Mouse (Mus musculus): ENCODE results near the gene Chd4. TPM values are rescaled to one million over a fixed set of nuclear protein-coding genes. Genes with fewer than 3 reads are reported as not detected.

Chd4 gene
- polyA plus RNA-seq, 1 experiment = 317 TPM

GRCm38 (mm10) chr6:125096597-125097345 lies 990 bp downstream of the Chd4 start:
- TF ChIP-seq CTCF (IDR thresholded peaks at IDR 0.05; ENCODE audit: low read depth, low read length) (no peak), EP300 (IDR thresholded peaks at IDR 0.05; ENCODE audit: insufficient read depth, low read depth, low read length) (no peak), POLR2A (IDR thresholded peaks at IDR 0.05; ENCODE audit: insufficient read depth, low read length) (no peak)
- H3K4me1 ChIP-seq (ENCODE audit: control insufficient read depth, insufficient read depth, low read length) = no peaks in the 10 kb centered on the region
- H3K9ac ChIP-seq (ENCODE audit: low read depth, poor library complexity, severe bottlenecking) = peak overlapping the region; percentile 97
- peaks cover 30% of the 10 kb centered on the region for H3K36me3 ChIP-seq (ENCODE audit: control insufficient read depth, insufficient read depth, low read length, poor library complexity, severe bottlenecking)
- H3K4me3 ChIP-seq (ENCODE audit: low read depth, low read length) = peak overlapping the region; percentile 92
- H3K27ac ChIP-seq (ENCODE audit: insufficient read depth, low read length) = no peak overlapping the region
- H3K9me3 ChIP-seq (replicated peaks; ENCODE audit: control insufficient read depth, insufficient read depth, low read length, poor library complexity, severe bottlenecking) = no peaks in the 10 kb centered on the region
- H3K27me3 ChIP-seq (ENCODE audit: control insufficient read depth, insufficient read depth, low read length, poor library complexity, severe bottlenecking) = no peaks in the 10 kb centered on the region

GRCm38 (mm10) chr6:125097346-125097689 lies 1.5 kb downstream of the Chd4 start:
- Histone ChIP-seq H3K4me1 (ENCODE audit: control insufficient read depth, insufficient read depth, low read length) (no peaks in the 10 kb centered on the region), H3K36me3 (ENCODE audit: control insufficient read depth, insufficient read depth, low read length, poor library complexity, severe bottlenecking) (peaks cover 34% of the 10 kb centered on the region), H3K27me3 (ENCODE audit: control insufficient read depth, insufficient read depth, low read length, poor library complexity, severe bottlenecking) (no peaks in the 10 kb centered on the region), H3K9ac (ENCODE audit: low read depth, poor library complexity, severe bottlenecking) (peak overlapping the region; percentile 97), H3K4me3 (ENCODE audit: low read depth, low read length) (peak overlapping the region; percentile 92), H3K9me3 (replicated peaks; ENCODE audit: control insufficient read depth, insufficient read depth, low read length, poor library complexity, severe bottlenecking) (no peaks in the 10 kb centered on the region), H3K27ac (ENCODE audit: insufficient read depth, low read length) (no peak overlapping the region)
- TF ChIP-seq CTCF (IDR thresholded peaks at IDR 0.05; ENCODE audit: low read depth, low read length) = no peak
- TF ChIP-seq EP300 (IDR thresholded peaks at IDR 0.05; ENCODE audit: insufficient read depth, low read depth, low read length) = no peak
- no peak for TF ChIP-seq POLR2A (IDR thresholded peaks at IDR 0.05; ENCODE audit: insufficient read depth, low read length)

- peak overlapping the region; percentile 97 for H3K9ac ChIP-seq (ENCODE audit: low read depth, poor library complexity, severe bottlenecking)
- no peaks in the 10 kb centered on the region for H3K9me3 ChIP-seq (replicated peaks; ENCODE audit: control insufficient read depth, insufficient read depth, low read length, poor library complexity, severe bottlenecking)
- TF ChIP-seq EP300 (IDR thresholded peaks at IDR 0.05; ENCODE audit: insufficient read depth, low read depth, low read length) (no peak), POLR2A (IDR thresholded peaks at IDR 0.05; ENCODE audit: insufficient read depth, low read length) (no peak), CTCF (IDR thresholded peaks at IDR 0.05; ENCODE audit: low read depth, low read length) (no peak)
- peak overlapping the region; percentile 92 for H3K4me3 ChIP-seq (ENCODE audit: low read depth, low read length)
- H3K4me1 ChIP-seq (ENCODE audit: control insufficient read depth, insufficient read depth, low read length) = no peaks in the 10 kb centered on the region
- H3K27me3 ChIP-seq (ENCODE audit: control insufficient read depth, insufficient read depth, low read length, poor library complexity, severe bottlenecking) = no peaks in the 10 kb centered on the region
- peaks cover 40% of the 10 kb centered on the region for H3K36me3 ChIP-seq (ENCODE audit: control insufficient read depth, insufficient read depth, low read length, poor library complexity, severe bottlenecking)
- no peak overlapping the region for H3K27ac ChIP-seq (ENCODE audit: insufficient read depth, low read length)
Measured at GRCm38 (mm10) chr6:125097951-125098350, 2.2 kb downstream of the Chd4 start.

- Histone ChIP-seq H3K9me3 (replicated peaks; ENCODE audit: control insufficient read depth, insufficient read depth, low read length, poor library complexity, severe bottlenecking) (no peaks in the 10 kb centered on the region), H3K27ac (ENCODE audit: insufficient read depth, low read length) (no peak overlapping the region), H3K4me3 (ENCODE audit: low read depth, low read length) (no peak overlapping the region), H3K36me3 (ENCODE audit: control insufficient read depth, insufficient read depth, low read length, poor library complexity, severe bottlenecking) (peaks cover 43% of the 10 kb centered on the region), H3K4me1 (ENCODE audit: control insufficient read depth, insufficient read depth, low read length) (no peaks in the 10 kb centered on the region), H3K9ac (ENCODE audit: low read depth, poor library complexity, severe bottlenecking) (no peak overlapping the region), H3K27me3 (ENCODE audit: control insufficient read depth, insufficient read depth, low read length, poor library complexity, severe bottlenecking) (no peaks in the 10 kb centered on the region)
- TF ChIP-seq EP300 (IDR thresholded peaks at IDR 0.05; ENCODE audit: insufficient read depth, low read depth, low read length) (no peak), POLR2A (IDR thresholded peaks at IDR 0.05; ENCODE audit: insufficient read depth, low read length) (no peak), CTCF (IDR thresholded peaks at IDR 0.05; ENCODE audit: low read depth, low read length) (no peak)
Measured at GRCm38 (mm10) chr6:125098513-125098912, 2.7 kb downstream of the Chd4 start.

- Histone ChIP-seq H3K4me1 (ENCODE audit: control insufficient read depth, insufficient read depth, low read length) (no peaks in the 10 kb centered on the region), H3K27me3 (ENCODE audit: control insufficient read depth, insufficient read depth, low read length, poor library complexity, severe bottlenecking) (no peaks in the 10 kb centered on the region), H3K36me3 (ENCODE audit: control insufficient read depth, insufficient read depth, low read length, poor library complexity, severe bottlenecking) (peaks cover 50% of the 10 kb centered on the region), H3K9ac (ENCODE audit: low read depth, poor library complexity, severe bottlenecking) (no peak overlapping the region), H3K9me3 (replicated peaks; ENCODE audit: control insufficient read depth, insufficient read depth, low read length, poor library complexity, severe bottlenecking) (no peaks in the 10 kb centered on the region), H3K4me3 (ENCODE audit: low read depth, low read length) (no peak overlapping the region), H3K27ac (ENCODE audit: insufficient read depth, low read length) (no peak overlapping the region)
- TF ChIP-seq CTCF (IDR thresholded peaks at IDR 0.05; ENCODE audit: low read depth, low read length) (no peak), POLR2A (IDR thresholded peaks at IDR 0.05; ENCODE audit: insufficient read depth, low read length) (no peak), EP300 (IDR thresholded peaks at IDR 0.05; ENCODE audit: insufficient read depth, low read depth, low read length) (no peak)
Measured at GRCm38 (mm10) chr6:125099421-125099971, 3.7 kb downstream of the Chd4 start.

- Histone ChIP-seq H3K9ac (ENCODE audit: low read depth, poor library complexity, severe bottlenecking) (no peak overlapping the region), H3K4me1 (ENCODE audit: control insufficient read depth, insufficient read depth, low read length) (no peaks in the 10 kb centered on the region), H3K9me3 (replicated peaks; ENCODE audit: control insufficient read depth, insufficient read depth, low read length, poor library complexity, severe bottlenecking) (no peaks in the 10 kb centered on the region), H3K4me3 (ENCODE audit: low read depth, low read length) (no peak overlapping the region), H3K27ac (ENCODE audit: insufficient read depth, low read length) (no peak overlapping the region), H3K27me3 (ENCODE audit: control insufficient read depth, insufficient read depth, low read length, poor library complexity, severe bottlenecking) (no peaks in the 10 kb centered on the region), H3K36me3 (ENCODE audit: control insufficient read depth, insufficient read depth, low read length, poor library complexity, severe bottlenecking) (peaks cover 66% of the 10 kb centered on the region)
- TF ChIP-seq POLR2A (IDR thresholded peaks at IDR 0.05; ENCODE audit: insufficient read depth, low read length) (no peak), CTCF (IDR thresholded peaks at IDR 0.05; ENCODE audit: low read depth, low read length) (no peak), EP300 (IDR thresholded peaks at IDR 0.05; ENCODE audit: insufficient read depth, low read depth, low read length) (no peak)
Measured at GRCm38 (mm10) chr6:125101444-125101843, 5.7 kb downstream of the Chd4 start.

All from ES-Bruce4 (cell line).